Mouse (Mus musculus) ES-Bruce4 (cell line): Measurements from ENCODE around the gene Limk2.

Experiments used
- CTCF ChIP-seq: IDR thresholded peaks from one replicate; pipeline ENCODE4 v1.8.1; 2011; ENCODE audit warnings: low read depth, low read length
- EP300 ChIP-seq: IDR thresholded peaks from 2 replicates; pipeline ENCODE4 v1.6.1; 2011; ENCODE audit warnings: low read depth, low read length; ENCODE audit not compliant: insufficient read depth
- POLR2A ChIP-seq: IDR thresholded peaks from one replicate; pipeline ENCODE4 v1.8.1; 2011; ENCODE audit warnings: low read length; ENCODE audit not compliant: insufficient read depth

- TF ChIP-seq EP300 (no peak), CTCF (no peak), POLR2A (no peak)
Observed at GRCm38 (mm10) chr11:3330991-3331750, 77.8 kb downstream of the Limk2 start.
